Mouse (Mus musculus): ENCODE data around the gene Ctla4.

Gene Ctla4

DNA sequence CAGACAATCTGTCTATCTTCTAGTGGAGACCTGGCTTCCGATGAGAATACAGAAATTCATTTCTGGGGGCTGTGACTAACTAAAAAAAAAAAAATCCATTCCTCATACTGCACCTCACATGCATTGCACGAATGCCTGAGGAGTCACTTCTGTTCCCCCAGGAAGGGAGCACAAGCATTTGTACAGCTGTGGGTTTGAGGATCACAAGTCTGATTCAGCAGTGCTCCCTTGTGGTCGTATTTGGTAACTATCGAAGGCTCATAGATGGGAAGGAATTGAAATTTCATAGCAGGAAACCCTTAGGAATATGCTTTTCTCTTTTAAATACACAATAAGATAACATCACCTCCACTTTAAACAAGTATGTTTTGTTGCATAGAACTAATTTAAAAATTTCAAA is 74.3 kb downstream of the Ctla4 start:
- DNase-seq (ENCODE audit: extremely low spot score): peak; percentile 34

GRCm38 (mm10) chr1:60962095-60962494 is 75.3 kb downstream of the Ctla4 start:
- DNase-seq (ENCODE audit: extremely low spot score): no peak

Measured in embryo, embryonic 9.5 days (tissue).